In the genomic region with DNA sequence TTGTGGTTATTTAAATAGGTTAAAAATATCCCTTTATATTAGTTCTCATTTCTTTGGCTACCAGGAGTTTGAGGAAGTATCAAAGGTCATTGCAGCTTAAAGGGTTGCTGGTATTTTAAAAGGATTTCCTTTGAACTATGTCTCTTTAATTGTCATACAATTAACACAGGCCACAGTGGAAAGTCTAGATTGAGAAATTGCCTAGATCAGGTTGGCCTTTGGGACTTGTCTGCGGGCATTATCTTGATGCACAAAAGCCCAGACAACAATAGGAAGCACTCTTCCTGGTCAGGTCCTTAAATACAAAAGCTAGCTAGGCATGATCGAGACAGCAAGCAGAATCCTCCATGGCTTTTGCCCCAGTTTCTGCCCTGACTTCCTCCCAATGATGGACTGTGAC, we compare ENCODE assay signal across 32 mouse cellular contexts.
"Had no signal": no experiment of that assay in that cellular context is flagged by ENCODE, and none has a peak within 500 bp of the region (broad histone marks: within the 10 kb centered on the region; RNA-seq: fewer than 3 reads in every experiment).

No protein-coding gene starts in this region.

- H3K9ac ChIP-seq: limb, embryonic 12.5 days; limb, embryonic 13.5 days; limb, embryonic 15.5 days; liver, embryonic 12.5 days; liver, embryonic 13.5 days; liver, embryonic 14.5 days; liver, embryonic 15.5 days; liver, postnatal 0 days; lung, embryonic 14.5 days; lung, embryonic 15.5 days; midbrain, embryonic 12.5 days; midbrain, embryonic 13.5 days; midbrain, embryonic 15.5 days; neural tube, embryonic 12.5 days; neural tube, embryonic 13.5 days had no signal

- H3K4me2 ChIP-seq: limb, embryonic 12.5 days; limb, embryonic 13.5 days; limb, embryonic 15.5 days; liver, embryonic 12.5 days; liver, embryonic 13.5 days; liver, embryonic 15.5 days; lung, embryonic 14.5 days; lung, embryonic 15.5 days; midbrain, embryonic 11.5 days; midbrain, embryonic 12.5 days; midbrain, embryonic 13.5 days; midbrain, embryonic 15.5 days; neural tube, embryonic 12.5 days; neural tube, embryonic 13.5 days had no signal

- H3K36me3 ChIP-seq: limb, embryonic 10.5 days; limb, embryonic 12.5 days; limb, embryonic 13.5 days; limb, embryonic 15.5 days; liver, embryonic 12.5 days; liver, embryonic 13.5 days; liver, embryonic 15.5 days; lung, embryonic 15.5 days; midbrain, embryonic 10.5 days; midbrain, embryonic 12.5 days; midbrain, embryonic 13.5 days; midbrain, embryonic 15.5 days; neural tube, embryonic 12.5 days; neural tube, embryonic 13.5 days had no signal

- H3K27me3 ChIP-seq: limb, embryonic 12.5 days; limb, embryonic 13.5 days; limb, embryonic 15.5 days; liver, embryonic 12.5 days; liver, embryonic 13.5 days; liver, embryonic 15.5 days; lung, embryonic 15.5 days; megakaryocyte, embryonic 14.5 days; midbrain, embryonic 12.5 days; midbrain, embryonic 13.5 days; midbrain, embryonic 15.5 days; neural tube, embryonic 12.5 days; neural tube, embryonic 13.5 days had no signal

- H3K4me1 ChIP-seq: limb, embryonic 10.5 days; limb, embryonic 12.5 days; limb, embryonic 13.5 days; limb, embryonic 15.5 days; liver, embryonic 12.5 days; liver, embryonic 13.5 days; liver, embryonic 15.5 days; lung, embryonic 15.5 days; megakaryocyte, embryonic 14.5 days; midbrain, embryonic 10.5 days; midbrain, embryonic 12.5 days; midbrain, embryonic 13.5 days; midbrain, embryonic 15.5 days; neural tube, embryonic 12.5 days; neural tube, embryonic 13.5 days had no signal

- H3K9me3 ChIP-seq: limb, embryonic 10.5 days; limb, embryonic 12.5 days; limb, embryonic 13.5 days; limb, embryonic 15.5 days; liver, embryonic 12.5 days; liver, embryonic 13.5 days; liver, embryonic 15.5 days; lung, embryonic 15.5 days; midbrain, embryonic 10.5 days; midbrain, embryonic 12.5 days; midbrain, embryonic 13.5 days; midbrain, embryonic 15.5 days; neural tube, embryonic 12.5 days; neural tube, embryonic 13.5 days had no signal

- H3K27ac ChIP-seq: limb, embryonic 10.5 days; limb, embryonic 12.5 days; limb, embryonic 13.5 days; limb, embryonic 15.5 days; liver, embryonic 12.5 days; liver, embryonic 13.5 days; liver, embryonic 14.5 days; liver, embryonic 15.5 days; lung, embryonic 15.5 days; macrophage; midbrain, embryonic 10.5 days; midbrain, embryonic 12.5 days; midbrain, embryonic 13.5 days; midbrain, embryonic 15.5 days; neural tube, embryonic 12.5 days; neural tube, embryonic 13.5 days had no signal

- H3K4me3 ChIP-seq: limb, embryonic 10.5 days; limb, embryonic 12.5 days; limb, embryonic 13.5 days; limb, embryonic 15.5 days; liver, embryonic 12.5 days; liver, embryonic 13.5 days; liver, embryonic 15.5 days; lung, embryonic 15.5 days; megakaryocyte, embryonic 14.5 days; midbrain, embryonic 10.5 days; midbrain, embryonic 12.5 days; midbrain, embryonic 13.5 days; midbrain, embryonic 15.5 days; myocyte; neural tube, embryonic 12.5 days; neural tube, embryonic 13.5 days had no signal

- ATAC-seq: liver, embryonic 12.5 days; liver, postnatal 0 days; lung, postnatal 0 days; midbrain, embryonic 13.5 days; midbrain, embryonic 15.5 days; midbrain, embryonic 16.5 days had no signal

- DNase-seq: left cerebral cortex, postnatal 4 days; liver; liver, embryonic 13.5 days; liver, postnatal 0 days; lung, adult 18-20 months; lung, adult 2 months; lung, embryonic 14.5 days; lung, postnatal 10 days; lung, postnatal 14 days; lung, postnatal 36 days; lung, postnatal 4 days; midbrain, embryonic 14.5 days had no signal
